In genomic region chr11:102556031-102556715, GRCm38 (mm10) we compare ENCODE assay signal across 8 mouse cellular contexts. TPM values are rescaled to one million over a fixed set of nuclear protein-coding genes. Genes with fewer than 3 reads are reported as not detected.
DNase-seq lines count a peak whose midpoint lies in the region; ATAC-seq lines count a peak whose summit lies in the region.

Gene Gpatch8, minus strand, starts transcription at chr11:102556392.

- DNase-seq in adrenal gland, adult (ENCODE audit: inconsistent age in 2 of 2, low spot score in 1 of 2) = peak; percentile 98 to 99
- DNase-seq in embryo, embryonic 10.5 days (ENCODE audit: low spot score) = peak; percentile 98
- peak; percentile 96 for DNase-seq in gastrocnemius, postnatal 14 days
- peak; percentile 95 to 98 for DNase-seq in left cerebral cortex, postnatal 10 days (ENCODE audit: extremely low spot score in 1 of 2, low spot score in 2 of 2)
- DNase-seq in right cerebral cortex, postnatal 25 days = peak; percentile 94
- peak; percentile 94 to 95 for DNase-seq in urinary bladder, postnatal 4 days (ENCODE audit: low spot score in 2 of 2)

- peak; percentile 91 for ATAC-seq in inflammation-experienced regulatory T-cells, adult 6 months
- ATAC-seq in megakaryocyte-erythroid progenitor cell, adult 5-6 weeks (replicated peaks; ENCODE audit: low FRiP score, low TSS enrichment, poor library complexity, severe bottlenecking) = peak; percentile 92

- intact Hi-C loops in gastrocnemius, postnatal 14 days (cut with DNase I; ENCODE audit: low total_unique reads) = no loop called here
- intact Hi-C loops in left cerebral cortex, postnatal 10 days (cut with DNase I) = no loop called here

RNA-seq across cellular contexts. Expression of gene Gpatch8, which starts in this region (rescaled TPM):
- 10 to 100 TPM; 21.1 to 27.7 TPM for total RNA-seq in gastrocnemius, postnatal 14 days (2021)
- 10 to 100 TPM; 58.6 to 77.0 (median 60.5) TPM for polyA plus RNA-seq in inflammation-experienced regulatory T-cells, adult 6 months (2017; shearing (Covaris generic))
- total RNA-seq in left cerebral cortex, postnatal 10 days (2021) = 10 to 100 TPM; 46.0 to 46.8 TPM
- total RNA-seq in megakaryocyte-erythroid progenitor cell, adult 5-6 weeks (2014; fragmentation: Nextera tagmentation) = 44.9 and 47.2 TPM in 2 replicates
- 34.3 and 38.2 TPM in 2 replicates for total RNA-seq in megakaryocyte-erythroid progenitor cell, adult 5-6 weeks (2017)

Comparison
In these comparisons a context has a peak if more than half of its experiments do, and no peak if none do; other contexts are left out.
1. Peak in every context shown above with its lines: DNase-seq and ATAC-seq.